Mouse (Mus musculus): ENCODE measurements around the gene Zmat5.

DNA sequence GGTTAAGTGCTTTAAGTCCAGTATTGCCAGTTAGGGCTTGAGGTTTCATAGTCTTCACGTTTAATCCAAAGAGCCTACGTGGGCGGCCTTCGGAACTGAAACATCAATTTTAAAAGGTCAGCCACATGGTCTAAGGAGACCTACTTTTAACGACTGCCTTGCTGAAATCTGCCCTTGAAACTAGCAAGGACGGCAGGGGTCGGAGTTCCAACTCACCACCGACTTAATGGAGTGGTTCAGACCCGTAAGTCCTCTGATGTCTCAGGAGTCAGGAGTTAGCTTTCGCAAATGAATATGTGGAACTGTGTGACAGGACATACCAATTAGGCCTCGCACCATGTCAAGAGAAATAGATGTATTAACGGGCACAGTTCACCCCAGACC, 798 bp upstream of the Zmat5 start:
- TF ChIP-seq CTCF (IDR thresholded peaks at IDR 0.05; ENCODE audit: low read depth) = no peak
- no peak for TF ChIP-seq EP300 (IDR thresholded peaks at IDR 0.05; ENCODE audit: low read depth)
